Mouse (Mus musculus) left cerebral cortex, postnatal 4 days (tissue): ENCODE results near the gene Cars. TPM values are rescaled to one million over a fixed set of nuclear protein-coding genes. Genes with fewer than 3 reads are reported as not detected.

Experiments used
- DNase-seq: peaks from one replicate; pipeline ENCODE4 v3.0.0-alpha.2; 2022
- intact Hi-C: fragments of 180-260 bp; cut with DNase I; formaldehyde crosslinking; loops from one replicate; pipeline ENCODE4 v1.15.1; 2025
- microRNA-seq: library from miRNA; unstranded; fragments of <30 nt; microRNA quantifications from one replicate; pipeline ENCODE4 v1.2.0, GENCODE M21; 2022
- total RNA-seq, 2 experiments: library from RNA; stranded (reverse); gene quantifications; 2 replicates each; pipeline ENCODE4 v1.2.3; 2021

Cars gene
- total RNA-seq, 2 experiments from 2014 or later, result 77.5 to 91.2 TPM

- intact Hi-C loops, result no loop called here
- no peak for DNase-seq
Measured at GRCm38 (mm10) chr7:143514416-143514768, 85.5 kb downstream of the Cars start.

GRCm38 (mm10) chr7:143513763-143514415 lies 86.0 kb downstream of the Cars start:
- intact Hi-C loops, result no loop called here
- no peak for DNase-seq

DNA sequence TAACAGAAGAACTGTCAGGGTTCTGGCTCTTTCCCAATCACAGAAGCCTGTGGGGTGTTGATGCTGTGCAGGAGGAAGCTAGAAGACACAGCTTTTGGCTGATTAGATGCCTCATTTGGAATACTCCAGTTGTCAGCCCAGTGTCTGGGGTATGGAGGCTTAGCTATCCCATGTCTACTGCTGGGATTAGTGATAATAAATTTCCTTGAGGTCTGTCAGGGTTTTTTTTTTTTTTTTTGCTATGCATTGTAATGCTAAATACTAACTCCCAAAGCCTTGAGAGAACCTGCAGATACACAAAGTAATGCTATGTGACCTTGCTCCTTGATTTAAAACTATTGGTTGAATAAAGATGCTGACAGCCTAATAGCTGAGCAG lies 88.6 kb downstream of the Cars start:
- intact Hi-C loops, result no loop called here
- no peak for DNase-seq

DNA sequence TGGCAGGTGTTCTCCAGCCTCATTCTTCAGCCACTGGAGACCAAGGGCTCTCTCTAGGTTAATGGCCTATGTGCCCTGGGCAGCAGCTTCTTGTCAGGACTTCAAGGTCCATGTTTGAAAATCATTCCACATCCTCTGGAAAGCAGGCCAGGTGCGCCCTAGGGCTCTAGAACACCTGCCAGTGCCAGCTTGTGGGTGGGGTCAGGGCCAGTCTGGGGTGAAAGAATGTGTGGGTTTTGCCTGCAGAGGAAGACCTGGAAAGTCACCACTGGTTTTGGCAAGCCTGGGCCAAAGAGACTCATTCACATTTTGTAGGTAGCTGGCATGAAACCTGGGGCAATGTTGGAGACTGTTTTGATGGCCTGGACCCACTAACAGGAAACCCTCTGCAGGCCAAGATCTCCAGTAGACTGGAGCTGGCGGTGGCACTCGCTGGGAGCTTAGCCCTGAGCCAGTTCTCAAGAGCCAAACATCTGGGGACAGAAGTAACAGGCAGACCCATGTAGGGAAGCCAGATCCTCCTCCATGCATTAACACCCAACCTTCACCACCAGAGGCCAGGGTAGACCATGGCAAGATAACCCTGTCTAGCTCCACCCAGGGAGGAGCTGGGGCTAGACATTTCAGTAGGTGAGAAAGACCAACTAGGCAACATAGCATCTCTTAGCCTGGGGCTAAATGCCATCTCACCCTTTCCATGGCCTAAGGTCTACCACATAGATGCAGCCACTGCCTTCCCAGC lies 89.1 kb downstream of the Cars start:
- intact Hi-C loops, result no loop called here
- DNase-seq, result no peak

DNA sequence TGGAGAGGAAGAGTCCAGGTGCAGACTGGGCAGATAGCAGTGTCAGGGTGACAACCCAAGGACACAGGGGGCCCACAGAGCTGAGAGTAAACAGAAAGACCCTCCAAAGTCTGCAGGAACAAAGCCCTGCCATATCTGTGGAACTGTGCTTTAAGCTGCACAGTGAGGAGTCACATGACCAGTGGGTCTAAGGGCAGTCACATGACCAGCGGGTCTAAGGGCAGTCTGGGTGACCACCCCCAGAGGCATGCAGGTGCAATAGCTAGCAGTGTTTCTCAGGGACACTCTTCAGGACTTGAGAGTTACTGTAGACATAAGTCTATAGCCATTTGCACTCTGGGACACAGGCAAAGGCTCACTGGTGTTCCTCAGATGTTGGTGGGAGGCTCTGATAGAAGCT lies 90.3 kb downstream of the Cars start:
- intact Hi-C loops, result no loop called here
- no peak for DNase-seq

Small RNA genes lying within 50 kb of the gene (microRNA-seq; reads per million reads assigned to microRNA genes)
- gene Mir7064, result not detected

Other genes with a start within 250 kb of the Cars start
- 10 to 100 TPM; 47.3 to 47.8 TPM for gene Cdkn1c, start 139.0 kb downstream of the Cars start, total RNA-seq
- not detected for gene Slc22a18, start 126.4 kb downstream of the Cars start, total RNA-seq
- not detected for gene Phlda2, start 96.9 kb downstream of the Cars start, total RNA-seq
- gene Nap1l4, start 51.0 kb downstream of the Cars start, total RNA-seq, result 100 to 1,000 TPM; 177 to 178 TPM
- under 1 TPM; 0.18 to 0.20 TPM for gene Tnfrsf26, start 28.6 kb upstream of the Cars start, total RNA-seq
- 1 to 10 TPM; 5.0 to 7.7 TPM for gene Tnfrsf22, start 49.6 kb upstream of the Cars start, total RNA-seq
- 1 to 10 TPM; 2.1 to 2.9 TPM for gene Tnfrsf23, start 85.8 kb upstream of the Cars start, total RNA-seq
- 10 to 100 TPM; 67.5 to 84.1 TPM for gene Osbpl5, start 156.9 kb upstream of the Cars start, total RNA-seq
- not detected for gene Mrgprg, start 166.9 kb upstream of the Cars start, total RNA-seq
- 10 to 100 TPM; 15.3 to 16.5 TPM for gene Mrgpre, start 184.4 kb upstream of the Cars start, total RNA-seq
- 1 to 10 TPM; 4.5 to 6.1 TPM for gene Nadsyn1, start 222.8 kb upstream of the Cars start, total RNA-seq
- gene Dhcr7, start 223.1 kb upstream of the Cars start, total RNA-seq, result 10 to 100 TPM; 84.2 to 85.6 TPM